Mouse (Mus musculus): ENCODE data around the gene Ankle2. TPM values are rescaled to one million over a fixed set of nuclear protein-coding genes. Genes with fewer than 3 reads are reported as not detected.

The Ankle2 gene
- polyA plus RNA-seq, 1 experiment from 2014 or later, result 15.5 TPM

DNA sequence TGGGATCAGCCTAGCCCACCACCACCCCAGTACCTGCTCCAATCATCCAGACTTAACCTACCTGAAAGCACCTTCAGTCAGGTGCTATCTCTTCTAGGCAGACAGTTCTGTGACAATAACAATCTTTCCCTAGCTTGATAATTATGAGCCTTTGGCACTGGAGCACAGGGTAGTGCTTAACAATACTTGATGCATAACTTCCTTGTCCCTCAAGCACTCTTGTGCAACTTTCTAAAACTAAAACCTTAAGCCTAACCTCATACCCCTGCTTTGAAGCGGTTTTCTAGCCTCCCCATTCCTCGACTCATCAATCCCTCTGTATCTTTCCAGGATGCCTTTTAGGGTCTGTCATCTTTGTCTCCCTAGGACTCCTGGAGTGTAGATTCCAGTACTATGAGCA, 44.0 kb downstream of the Ankle2 start:
- Histone ChIP-seq H3K4me3 (ENCODE audit: low read depth, low read length) (no peak overlapping the region), H3K9ac (replicated peaks; ENCODE audit: low read depth) (no peak overlapping the region), H3K36me3 (ENCODE audit: insufficient read depth, low read length) (no peaks in the 10 kb centered on the region), H3K27ac (ENCODE audit: low read length) (0 out of 2 replicates have a peak overlapping the region, but pooled peaks have one; percentile 15), H3K4me1 (ENCODE audit: insufficient read depth, low read depth, low read length) (no peaks in the 10 kb centered on the region), H3K4me2 (replicated peaks; ENCODE audit: low read depth, low read length) (no peak overlapping the region), H3K27me3 (replicated peaks; ENCODE audit: insufficient read depth, low read length) (no peaks in the 10 kb centered on the region), H3K9me3 (ENCODE audit: low read length) (no peaks in the 10 kb centered on the region)
- peak; percentile 78 for ATAC-seq
- 43% methylated on average over 2 of the region's 2 CpGs for WGBS
- TF ChIP-seq CTCF (IDR thresholded peaks at IDR 0.05) (no peak), EP300 (IDR thresholded peaks at IDR 0.05) (no peak)
- peak; percentile 73 for DNase-seq (ENCODE audit: low spot score)

DNA sequence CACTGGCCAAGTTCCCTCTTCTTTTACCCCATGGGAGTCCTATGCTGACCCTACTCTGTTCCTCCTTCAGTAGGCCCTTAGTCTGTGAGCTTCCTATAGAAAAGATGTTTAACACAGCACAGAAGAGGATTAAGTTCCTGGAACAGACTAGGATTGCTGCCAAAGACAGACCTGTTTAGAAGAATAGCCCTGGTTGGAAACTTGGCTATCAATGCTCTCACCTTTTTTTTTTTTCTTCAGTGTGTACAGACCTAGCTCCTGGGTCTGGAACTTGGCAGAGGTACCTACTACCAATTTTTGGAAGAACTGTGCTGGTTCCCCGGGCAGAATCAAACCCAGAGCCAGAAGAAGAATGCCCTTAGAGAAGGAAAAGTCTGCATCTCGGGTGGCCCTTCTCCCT, 45.6 kb downstream of the Ankle2 start:
- no peak overlapping the region for H3K27ac ChIP-seq (ENCODE audit: low read length)
- WGBS, result 80% methylated on average over 2 of the region's 2 CpGs
- H3K27me3 ChIP-seq (replicated peaks; ENCODE audit: insufficient read depth, low read length), result no peaks in the 10 kb centered on the region
- H3K4me1 ChIP-seq (ENCODE audit: insufficient read depth, low read depth, low read length), result no peaks in the 10 kb centered on the region
- no peaks in the 10 kb centered on the region for H3K36me3 ChIP-seq (ENCODE audit: insufficient read depth, low read length)
- H3K9ac ChIP-seq (replicated peaks; ENCODE audit: low read depth), result no peak overlapping the region
- no peak overlapping the region for H3K4me3 ChIP-seq (ENCODE audit: low read depth, low read length)
- DNase-seq (ENCODE audit: low spot score) (no peak), ATAC-seq (no peak)
- no peaks in the 10 kb centered on the region for H3K9me3 ChIP-seq (ENCODE audit: low read length)
- TF ChIP-seq EP300 (IDR thresholded peaks at IDR 0.05), result no peak
- TF ChIP-seq CTCF (IDR thresholded peaks at IDR 0.05), result no peak
- no peak overlapping the region for H3K4me2 ChIP-seq (replicated peaks; ENCODE audit: low read depth, low read length)

DNA sequence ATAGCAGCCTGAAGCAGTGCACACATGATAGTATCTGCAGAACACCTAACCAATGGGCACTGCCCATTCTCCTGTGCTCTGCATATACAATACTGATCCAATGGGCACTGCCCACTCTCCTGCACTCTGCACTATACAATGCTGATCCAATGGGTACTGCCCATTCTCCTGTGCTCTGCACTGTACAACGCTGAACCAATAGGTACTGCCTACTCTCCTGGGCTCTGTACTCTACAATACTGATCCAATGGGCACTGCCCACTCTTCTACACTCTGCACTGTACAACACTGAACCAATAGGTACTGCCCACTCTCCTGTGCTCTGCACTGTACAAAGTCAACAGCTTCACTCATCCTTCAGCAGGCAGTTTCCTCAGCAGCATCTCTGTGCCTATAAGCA, 46.1 kb downstream of the Ankle2 start:
- H3K9ac ChIP-seq (replicated peaks; ENCODE audit: low read depth), result no peak overlapping the region
- H3K4me2 ChIP-seq (replicated peaks; ENCODE audit: low read depth, low read length), result no peak overlapping the region
- DNase-seq (ENCODE audit: low spot score) (no peak), ATAC-seq (no peak)
- 84% methylated on average over 1 of the region's 1 CpGs for WGBS
- H3K36me3 ChIP-seq (ENCODE audit: insufficient read depth, low read length), result no peaks in the 10 kb centered on the region
- no peaks in the 10 kb centered on the region for H3K27me3 ChIP-seq (replicated peaks; ENCODE audit: insufficient read depth, low read length)
- no peaks in the 10 kb centered on the region for H3K4me1 ChIP-seq (ENCODE audit: insufficient read depth, low read depth, low read length)
- H3K27ac ChIP-seq (ENCODE audit: low read length), result no peak overlapping the region
- H3K4me3 ChIP-seq (ENCODE audit: low read depth, low read length), result no peak overlapping the region
- H3K9me3 ChIP-seq (ENCODE audit: low read length), result no peaks in the 10 kb centered on the region
- no peak for TF ChIP-seq CTCF (IDR thresholded peaks at IDR 0.05)
- TF ChIP-seq EP300 (IDR thresholded peaks at IDR 0.05), result no peak

DNA sequence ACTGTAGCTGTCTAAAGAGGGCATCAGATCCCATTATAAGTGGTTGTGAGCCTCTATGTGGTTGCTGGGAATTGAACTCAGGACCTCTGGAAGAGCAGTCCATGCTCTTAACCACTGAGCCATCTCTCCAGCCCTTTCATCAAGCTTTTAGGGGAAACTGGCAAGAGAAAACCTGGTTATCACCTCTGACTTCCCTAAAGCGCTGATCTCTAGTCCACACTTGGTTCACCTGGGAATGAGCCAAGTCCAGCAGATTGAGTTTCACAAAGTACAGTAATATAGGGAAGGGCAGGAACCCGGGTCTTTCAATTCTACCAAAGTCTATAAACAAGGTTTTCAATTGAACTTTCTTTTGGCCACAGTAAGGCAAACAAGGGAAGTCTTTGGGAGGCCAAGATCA, 51.2 kb downstream of the Ankle2 start:
- no peak overlapping the region for H3K4me2 ChIP-seq (replicated peaks; ENCODE audit: low read depth, low read length)
- peaks cover 10% of the 10 kb centered on the region; the same call in 1 of the 2 replicates for H3K4me1 ChIP-seq (ENCODE audit: insufficient read depth, low read depth, low read length)
- H3K4me3 ChIP-seq (ENCODE audit: low read depth, low read length), result no peak overlapping the region
- DNase-seq (ENCODE audit: low spot score) (peak; percentile 10), ATAC-seq (no peak)
- no peaks in the 10 kb centered on the region for H3K36me3 ChIP-seq (ENCODE audit: insufficient read depth, low read length)
- no peak overlapping the region for H3K9ac ChIP-seq (replicated peaks; ENCODE audit: low read depth)
- no peaks in the 10 kb centered on the region for H3K9me3 ChIP-seq (ENCODE audit: low read length)
- no peak overlapping the region for H3K27ac ChIP-seq (ENCODE audit: low read length)
- H3K27me3 ChIP-seq (replicated peaks; ENCODE audit: insufficient read depth, low read length), result no peaks in the 10 kb centered on the region
- 66% methylated on average over 2 of the region's 2 CpGs for WGBS
- TF ChIP-seq EP300 (IDR thresholded peaks at IDR 0.05), result no peak

DNA sequence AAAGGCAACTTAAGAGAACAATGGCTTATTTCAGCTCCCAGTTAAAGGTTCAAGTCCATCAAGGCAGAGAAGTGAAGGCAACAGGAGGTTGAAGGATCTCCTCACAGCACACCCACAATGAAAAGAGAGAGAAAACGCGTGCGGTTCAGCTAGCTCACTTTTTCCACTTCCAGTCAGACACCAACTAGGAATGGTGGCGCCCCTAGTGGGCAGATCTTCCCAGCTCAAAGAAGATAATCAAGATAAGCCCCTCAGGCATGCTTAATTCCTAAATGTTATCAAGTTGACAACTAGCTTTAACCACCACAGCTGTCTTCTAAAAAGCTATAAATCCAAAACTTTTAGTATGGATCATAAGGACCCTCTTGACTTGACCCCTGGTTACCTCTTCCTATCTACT, 53.7 kb downstream of the Ankle2 start:
- peak overlapping the region; percentile 98 for H3K4me2 ChIP-seq (replicated peaks; ENCODE audit: low read depth, low read length)
- peak; percentile 74 for TF ChIP-seq CTCF (IDR thresholded peaks at IDR 0.05)
- no peak for TF ChIP-seq EP300 (IDR thresholded peaks at IDR 0.05)
- H3K9ac ChIP-seq (replicated peaks; ENCODE audit: low read depth), result no peak overlapping the region
- H3K36me3 ChIP-seq (ENCODE audit: insufficient read depth, low read length), result no peaks in the 10 kb centered on the region
- peaks cover 10% of the 10 kb centered on the region; the same call in 1 of the 2 replicates for H3K4me1 ChIP-seq (ENCODE audit: insufficient read depth, low read depth, low read length)
- H3K9me3 ChIP-seq (ENCODE audit: low read length), result no peaks in the 10 kb centered on the region
- 7% methylated on average over 4 of the region's 4 CpGs for WGBS
- H3K27me3 ChIP-seq (replicated peaks; ENCODE audit: insufficient read depth, low read length), result no peaks in the 10 kb centered on the region
- H3K27ac ChIP-seq (ENCODE audit: low read length), result no peak overlapping the region
- peak; percentile 78 for DNase-seq (ENCODE audit: low spot score)
- peak overlapping the region; percentile 62; the same call in 1 of the 2 replicates for H3K4me3 ChIP-seq (ENCODE audit: low read depth, low read length)
- ATAC-seq, result no peak

DNA sequence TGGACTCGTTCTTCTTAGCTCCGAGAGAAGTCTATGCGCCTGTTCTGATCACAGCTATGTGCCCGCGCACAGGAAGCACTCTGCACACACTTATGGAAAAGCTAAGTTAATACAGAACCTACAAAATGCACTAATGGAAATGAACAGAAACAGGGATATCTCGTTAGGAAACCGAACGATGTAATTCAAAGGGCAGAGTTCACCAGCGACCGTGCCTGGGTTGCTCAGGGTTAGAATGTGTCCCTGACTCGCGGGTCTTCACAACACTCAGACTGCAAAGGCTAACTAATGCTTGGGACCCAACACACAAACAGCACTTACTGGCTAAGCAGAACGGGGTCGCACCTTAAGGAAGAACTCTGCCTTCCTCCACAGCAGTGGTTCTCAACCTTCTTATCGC, 54.4 kb downstream of the Ankle2 start:
- Histone ChIP-seq H3K9ac (replicated peaks; ENCODE audit: low read depth) (0 out of 2 replicates have a peak overlapping the region, but pooled peaks have one; percentile 36), H3K4me1 (ENCODE audit: insufficient read depth, low read depth, low read length) (peaks cover 10% of the 10 kb centered on the region; the same call in 1 of the 2 replicates), H3K4me2 (replicated peaks; ENCODE audit: low read depth, low read length) (peak overlapping the region; percentile 98), H3K4me3 (ENCODE audit: low read depth, low read length) (peak overlapping the region; percentile 62), H3K27ac (ENCODE audit: low read length) (no peak overlapping the region), H3K9me3 (ENCODE audit: low read length) (no peaks in the 10 kb centered on the region), H3K27me3 (replicated peaks; ENCODE audit: insufficient read depth, low read length) (no peaks in the 10 kb centered on the region), H3K36me3 (ENCODE audit: insufficient read depth, low read length) (no peaks in the 10 kb centered on the region)
- 4% methylated on average over 15 of the region's 15 CpGs for WGBS
- TF ChIP-seq CTCF (IDR thresholded peaks at IDR 0.05) (no peak), EP300 (IDR thresholded peaks at IDR 0.05) (no peak)
- DNase-seq (ENCODE audit: low spot score) (no peak), ATAC-seq (no peak)
